Mouse (Mus musculus) embryonic facial prominence, embryonic 12.5 days (tissue): Measurements from ENCODE around the gene Trim38. TPM values are rescaled to one million over a fixed set of nuclear protein-coding genes. Genes with fewer than 3 reads are reported as not detected.

Experiments
- ATAC-seq: fragments of 200-750 bp; cut with Nextera tagmentation; 2 replicates; pipeline ENCODE4 v1.8.0; 2017; ENCODE audit not compliant: insufficient number of reproducible peaks, insufficient read depth, low FRiP score, low TSS enrichment
- H3K27ac ChIP-seq: fragments of 300-500 bp; sonication (generic); 2 replicates; pipeline ENCODE4 v1.5.1; 2016; ENCODE audit warnings: mild to moderate bottlenecking
- H3K27me3 ChIP-seq: fragments of 300-500 bp; sonication (generic); 2 replicates; pipeline ENCODE4 v1.6.1; 2016; ENCODE audit warnings: mild to moderate bottlenecking, moderate library complexity
- H3K36me3 ChIP-seq: fragments of 300-500 bp; sonication (generic); 2 replicates; pipeline ENCODE4 v1.6.1; 2016; ENCODE audit warnings: mild to moderate bottlenecking
- H3K4me1 ChIP-seq: fragments of 300-500 bp; sonication (generic); 2 replicates; pipeline ENCODE4 v1.6.1; 2016
- H3K4me2 ChIP-seq: fragments of 300-500 bp; sonication (generic); replicated peaks from 2 replicates; pipeline ENCODE4 v1.6.1; 2016; ENCODE audit warnings: mild to moderate bottlenecking, moderate library complexity
- H3K4me3 ChIP-seq: fragments of 300-500 bp; sonication (generic); 2 replicates; pipeline ENCODE4 v1.5.1; 2016; ENCODE audit warnings: mild to moderate bottlenecking
- H3K9ac ChIP-seq: fragments of 300-500 bp; sonication (generic); 2 replicates; pipeline ENCODE4 v1.6.1; 2016; ENCODE audit warnings: mild to moderate bottlenecking, moderate library complexity
- H3K9me3 ChIP-seq: fragments of 300-500 bp; sonication (generic); 2 replicates; pipeline ENCODE4 v1.6.1; 2016; ENCODE audit warnings: mild to moderate bottlenecking, moderate library complexity
- WGBS: fragments of 180-500 bp; shearing (Covaris S2); methylation state at CpG from one replicate; pipeline ENCODE4 v1.1.7; 2016; 5-methylcytosine and 5-hydroxymethylcytosine counted together
- microRNA-seq: library from miRNA; unstranded; fragments of <30 nt; microRNA quantifications from one replicate; pipeline ENCODE4, GENCODE M21; 2017
- polyA plus RNA-seq: library from polyadenylated mRNA; unstranded; fragments of >200 nt; fragmentation: Nextera tagmentation; extraction: Ambion mirVana; gene quantifications from 2 replicates; pipeline ENCODE4 v1.2.1, GENCODE M21; 2016

The Trim38 gene
- polyA plus RNA-seq, 1 experiment from 2014 or later = 0.10 TPM

GRCm38 (mm10) chr13:23816148-23816547, 46.4 kb downstream of the Trim38 start:
- Histone ChIP-seq H3K9me3 (no peaks in the 10 kb centered on the region), H3K4me1 (no peaks in the 10 kb centered on the region), H3K27ac (no peak overlapping the region), H3K9ac (no peak overlapping the region), H3K4me2 (no peak overlapping the region), H3K36me3 (no peaks in the 10 kb centered on the region), H3K4me3 (no peak overlapping the region), H3K27me3 (no peaks in the 10 kb centered on the region)
- ATAC-seq = no peak
- 70% methylated on average over 2 of the region's 2 CpGs for WGBS

DNA sequence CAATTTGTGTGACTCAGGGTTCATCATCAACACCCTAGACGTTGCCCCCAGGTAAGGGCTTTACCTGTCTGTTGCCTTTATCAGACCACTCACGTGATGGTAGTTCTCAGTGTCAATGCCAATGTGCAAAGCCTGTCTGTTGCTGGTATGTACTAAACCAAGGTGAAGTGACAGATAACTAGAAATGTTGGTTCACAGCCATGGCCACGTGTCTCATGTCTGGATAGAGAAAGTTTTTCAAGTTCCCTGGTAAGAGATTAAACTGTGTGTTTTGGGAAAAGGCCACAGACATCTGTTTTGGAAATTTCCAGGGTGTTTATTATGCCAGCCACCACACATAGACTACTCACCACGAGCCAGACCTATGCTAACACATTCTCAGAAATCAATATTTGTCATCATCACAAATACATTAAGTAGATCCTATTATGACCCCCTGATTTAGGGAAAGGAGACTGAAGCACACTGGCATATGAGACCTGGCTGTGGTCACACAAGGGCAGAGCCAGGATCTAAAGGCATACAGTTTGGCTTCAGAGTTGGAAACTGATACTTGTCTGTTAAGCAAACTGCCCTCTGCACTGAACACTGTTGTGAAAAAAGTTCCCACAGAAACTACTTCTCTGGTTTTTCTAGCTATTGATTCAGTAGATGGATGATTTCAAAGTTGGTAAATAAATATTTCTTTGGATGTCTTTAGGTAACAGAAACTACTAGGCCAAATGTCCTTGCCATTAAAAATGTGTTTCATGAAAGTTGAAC, 50.6 kb downstream of the Trim38 start:
- Histone ChIP-seq H3K4me1 (no peaks in the 10 kb centered on the region), H3K27me3 (no peaks in the 10 kb centered on the region), H3K4me2 (no peak overlapping the region), H3K9ac (no peak overlapping the region), H3K36me3 (no peaks in the 10 kb centered on the region), H3K27ac (no peak overlapping the region), H3K4me3 (no peak overlapping the region), H3K9me3 (no peaks in the 10 kb centered on the region)
- 79% methylated on average over 4 of the region's 4 CpGs for WGBS
- no peak for ATAC-seq

DNA sequence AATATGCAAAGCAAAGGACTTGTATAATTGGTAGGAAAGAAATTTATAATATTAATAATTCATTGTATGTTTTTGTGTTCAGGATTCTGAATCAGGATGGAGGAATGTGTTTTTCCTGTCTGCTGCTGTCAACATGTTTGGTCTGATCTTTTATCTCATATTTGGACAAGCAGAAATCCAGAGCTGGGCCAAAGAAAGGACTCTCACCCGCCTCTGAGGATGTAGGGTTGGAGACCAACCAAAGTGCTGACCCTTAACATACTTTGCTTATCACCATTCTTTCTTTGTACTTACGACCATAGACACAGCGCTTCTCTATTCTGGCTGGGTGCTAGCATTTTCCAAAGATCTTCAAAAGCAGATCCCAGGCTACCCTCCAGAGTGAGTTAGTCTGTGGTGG, 52.5 kb downstream of the Trim38 start:
- Histone ChIP-seq H3K9me3 (no peaks in the 10 kb centered on the region), H3K9ac (no peak overlapping the region), H3K27me3 (no peaks in the 10 kb centered on the region), H3K4me3 (no peak overlapping the region), H3K4me2 (no peak overlapping the region), H3K4me1 (no peaks in the 10 kb centered on the region), H3K36me3 (no peaks in the 10 kb centered on the region), H3K27ac (no peak overlapping the region)
- 87% methylated on average over 3 of the region's 3 CpGs for WGBS
- no peak for ATAC-seq

DNA sequence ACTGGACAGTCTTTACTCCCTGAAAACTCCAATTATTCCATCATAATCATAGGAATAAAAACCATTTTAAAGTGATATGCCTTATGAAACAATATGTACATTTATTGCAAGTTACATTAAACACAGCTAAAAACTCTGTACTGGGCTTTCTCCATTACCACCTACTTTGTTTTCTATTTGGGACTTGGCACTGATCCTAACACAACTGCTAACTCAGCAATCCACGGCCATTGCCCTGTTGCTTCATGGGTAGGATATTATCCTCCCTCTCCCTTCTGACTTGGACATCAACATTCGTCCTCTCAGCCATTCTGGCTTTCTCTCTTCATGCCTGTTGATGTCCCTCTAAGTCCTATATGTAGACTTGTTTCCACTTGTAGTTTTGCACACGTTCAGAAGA, 56.9 kb downstream of the Trim38 start:
- H3K9me3 ChIP-seq = no peaks in the 10 kb centered on the region
- H3K36me3 ChIP-seq = no peaks in the 10 kb centered on the region
- H3K4me3 ChIP-seq = no peak overlapping the region
- H3K4me2 ChIP-seq = no peak overlapping the region
- ATAC-seq = no peak
- H3K4me1 ChIP-seq = no peaks in the 10 kb centered on the region
- no peak overlapping the region for H3K9ac ChIP-seq
- 72% methylated on average over 3 of the region's 3 CpGs for WGBS
- no peaks in the 10 kb centered on the region for H3K27me3 ChIP-seq
- no peak overlapping the region for H3K27ac ChIP-seq

GRCm38 (mm10) chr13:23833053-23833452, 63.3 kb downstream of the Trim38 start:
- no peak overlapping the region for H3K9ac ChIP-seq
- no peaks in the 10 kb centered on the region for H3K4me1 ChIP-seq
- WGBS = 15% methylated on average over 6 of the region's 6 CpGs
- no peak overlapping the region for H3K27ac ChIP-seq
- no peak for ATAC-seq
- no peaks in the 10 kb centered on the region for H3K27me3 ChIP-seq
- H3K36me3 ChIP-seq = no peaks in the 10 kb centered on the region
- H3K4me2 ChIP-seq = no peak overlapping the region
- H3K9me3 ChIP-seq = no peaks in the 10 kb centered on the region
- no peak overlapping the region for H3K4me3 ChIP-seq

DNA sequence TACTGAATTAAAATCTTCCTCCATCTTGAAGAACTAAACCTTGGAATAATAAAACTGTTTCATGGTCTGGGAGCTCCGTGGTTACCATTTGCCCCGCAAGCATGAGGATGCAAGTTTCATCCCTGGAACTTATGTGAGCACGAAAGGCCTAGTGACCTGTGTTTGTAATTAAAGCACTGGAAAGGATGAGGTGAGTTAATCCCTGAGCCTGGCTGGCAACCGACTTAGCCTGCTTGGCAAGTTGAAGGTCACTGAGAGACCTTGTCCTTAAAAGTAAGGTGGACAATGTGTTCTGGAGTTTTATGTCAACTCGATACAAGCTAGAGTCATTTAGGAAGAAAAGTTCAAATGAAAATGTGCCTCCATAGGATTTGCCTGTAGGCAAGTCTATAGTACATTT, 65.1 kb downstream of the Trim38 start:
- Histone ChIP-seq H3K4me3 (no peak overlapping the region), H3K36me3 (no peaks in the 10 kb centered on the region)

GRCm38 (mm10) chr13:23836630-23837029, 66.9 kb downstream of the Trim38 start:
- Histone ChIP-seq H3K27ac (no peak overlapping the region), H3K36me3 (no peaks in the 10 kb centered on the region), H3K9me3 (no peaks in the 10 kb centered on the region), H3K4me2 (no peak overlapping the region), H3K9ac (no peak overlapping the region), H3K4me1 (no peaks in the 10 kb centered on the region), H3K4me3 (no peak overlapping the region), H3K27me3 (no peaks in the 10 kb centered on the region)
- 89% methylated on average over 5 of the region's 5 CpGs for WGBS
- ATAC-seq = no peak

More for the DNA sequence above, 65.1 kb downstream of the Trim38 start:
- H3K9ac ChIP-seq = no peak overlapping the region
- no peak for ATAC-seq
- no peak overlapping the region for H3K4me2 ChIP-seq
- H3K27me3 ChIP-seq = no peaks in the 10 kb centered on the region
- H3K9me3 ChIP-seq = no peaks in the 10 kb centered on the region
- 84% methylated on average over 5 of the region's 5 CpGs for WGBS
- H3K27ac ChIP-seq = no peak overlapping the region
- H3K4me1 ChIP-seq = no peaks in the 10 kb centered on the region

DNA sequence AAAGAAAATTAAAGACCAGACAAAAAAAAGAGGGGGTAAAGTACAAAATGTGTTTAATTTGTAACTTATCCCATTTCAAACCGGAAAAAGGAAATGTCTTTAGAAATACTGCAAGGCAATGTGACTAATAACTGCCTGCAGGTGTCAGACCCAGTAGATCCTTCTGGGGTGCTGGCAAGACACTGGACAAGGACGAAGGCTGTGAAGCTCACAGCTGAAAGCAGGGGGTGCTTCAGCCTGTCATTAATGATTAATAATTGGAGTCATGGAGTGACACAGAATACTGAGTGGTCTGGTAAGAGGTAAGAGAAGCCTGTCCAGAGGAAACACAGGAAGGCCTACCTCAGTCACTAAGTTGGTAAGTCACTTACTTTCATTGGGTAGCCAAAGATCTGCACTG, 69.6 kb downstream of the Trim38 start, which contains the start of gene Slc17a3:
Gene Slc17a3 (plus strand): TSS at position 127 of the 400 bp plus-strand sequence.
- Histone ChIP-seq H3K4me1 (no peaks in the 10 kb centered on the region), H3K36me3 (no peaks in the 10 kb centered on the region), H3K4me3 (no peak within 1 kb of the TSS), H3K27ac (no peak within 1 kb of the TSS), H3K27me3 (no peaks in the 10 kb centered on the region), H3K9me3 (no peaks in the 10 kb centered on the region), H3K9ac (no peak within 1 kb of the TSS), H3K4me2 (no peak within 1 kb of the TSS)
- no peak for ATAC-seq
- 73% methylated on average over 2 of the region's 2 CpGs for WGBS

Small RNA genes within 50 kb of the gene (microRNA-seq; reads per million reads assigned to microRNA genes)
- gene Gm44314 (not detected), gene Gm44484 (not detected)

Other genes starting within 250 kb of the Trim38 start
- gene Hist1h4h, start 238.9 kb upstream of the Trim38 start, polyA plus RNA-seq = 6.2 and 6.8 TPM in 2 replicates
- gene Hist1h2af, start 236.0 kb upstream of the Trim38 start, polyA plus RNA-seq = 10.7 and 15.5 TPM in 2 replicates
- gene Hist1h3g, start 234.5 kb upstream of the Trim38 start, polyA plus RNA-seq = 7.8 and 11.8 TPM in 2 replicates
- gene Hist1h2bh, start 226.5 kb upstream of the Trim38 start, polyA plus RNA-seq = 1.3 and 1.5 TPM in 2 replicates
- 1.3 and 2.3 TPM in 2 replicates for gene Hist1h3f, start 225.9 kb upstream of the Trim38 start, polyA plus RNA-seq
- 2.1 and 2.4 TPM in 2 replicates for gene Hist1h4f, start 218.3 kb upstream of the Trim38 start, polyA plus RNA-seq
- gene Hist1h1d, start 216.7 kb upstream of the Trim38 start, polyA plus RNA-seq = 0.64 and 0.75 TPM in 2 replicates
- 9.5 and 9.6 TPM in 2 replicates for gene Hist1h3e, start 207.5 kb upstream of the Trim38 start, polyA plus RNA-seq
- 139 and 153 TPM in 2 replicates for gene Hist1h2ae, start 198.7 kb upstream of the Trim38 start, polyA plus RNA-seq
- gene Hist1h2bg, start 198.5 kb upstream of the Trim38 start, polyA plus RNA-seq = 11.4 and 15.7 TPM in 2 replicates
- gene Hist1h2bf, start 195.7 kb upstream of the Trim38 start, polyA plus RNA-seq = 10.7 and 11.9 TPM in 2 replicates
- gene Hist1h2ad, start 195.5 kb upstream of the Trim38 start, polyA plus RNA-seq = 2.0 and 3.6 TPM in 2 replicates
- 5.5 and 7.0 TPM in 2 replicates for gene Hist1h3d, start 194.2 kb upstream of the Trim38 start, polyA plus RNA-seq
- 123 and 126 TPM in 2 replicates for gene Hist1h4d, start 188.3 kb upstream of the Trim38 start, polyA plus RNA-seq
- gene Hist1h2be, start 148.8 kb upstream of the Trim38 start, polyA plus RNA-seq = 3.3 and 3.6 TPM in 2 replicates
- 22.6 and 24.2 TPM in 2 replicates for gene Hist1h1e, start 147.4 kb upstream of the Trim38 start, polyA plus RNA-seq
- 1.3 TPM in 2 replicates for gene Hist1h2ac, start 86.0 kb upstream of the Trim38 start, polyA plus RNA-seq
- 35.4 and 35.6 TPM in 2 replicates for gene Hist1h2bc, start 85.7 kb upstream of the Trim38 start, polyA plus RNA-seq
- 0.24 and 0.25 TPM in 2 replicates for gene Hist1h1t, start 74.1 kb upstream of the Trim38 start, polyA plus RNA-seq
- 10.5 and 13.6 TPM in 2 replicates for gene Hist1h4c, start 71.5 kb upstream of the Trim38 start, polyA plus RNA-seq
- 3.2 and 3.5 TPM in 2 replicates for gene Hfe, start 59.1 kb upstream of the Trim38 start, polyA plus RNA-seq
- 20.5 and 22.8 TPM in 2 replicates for gene Hist1h1c, start 31.1 kb upstream of the Trim38 start, polyA plus RNA-seq
- gene Hist1h3c, start 24.3 kb upstream of the Trim38 start, polyA plus RNA-seq = 19.2 and 19.3 TPM in 2 replicates
- gene Hist1h2bb, start 23.2 kb upstream of the Trim38 start, polyA plus RNA-seq = 3.6 and 5.0 TPM in 2 replicates
- 58.7 and 62.9 TPM in 2 replicates for gene Hist1h2ab, start 18.8 kb upstream of the Trim38 start, polyA plus RNA-seq
- gene Hist1h3b, start 17.6 kb upstream of the Trim38 start, polyA plus RNA-seq = 14.0 and 23.7 TPM in 2 replicates
- 9.4 and 11.5 TPM in 2 replicates for gene Hist1h4b, start 12.9 kb upstream of the Trim38 start, polyA plus RNA-seq
- 1.1 and 1.2 TPM in 2 replicates for gene Hist1h4a, start 8.7 kb upstream of the Trim38 start, polyA plus RNA-seq
- 7.8 and 9.6 TPM in 2 replicates for gene Hist1h3a, start 7.5 kb upstream of the Trim38 start, polyA plus RNA-seq
- 4.0 and 5.8 TPM in 2 replicates for gene Hist1h1a, start 6.2 kb upstream of the Trim38 start, polyA plus RNA-seq
- not detected in 2 replicates for gene Slc17a2, start 37.1 kb downstream of the Trim38 start, polyA plus RNA-seq
- not detected in 2 replicates for gene Slc17a3, start 69.5 kb downstream of the Trim38 start, polyA plus RNA-seq
- gene Slc17a1, start 97.8 kb downstream of the Trim38 start, polyA plus RNA-seq = not detected in 2 replicates
- not detected in 2 replicates for gene Slc17a4, start 145.1 kb downstream of the Trim38 start, polyA plus RNA-seq
- not detected in 2 replicates for gene Hist1h2ba, start 164.2 kb downstream of the Trim38 start, polyA plus RNA-seq
- gene Hist1h2aa, start 164.5 kb downstream of the Trim38 start, polyA plus RNA-seq = not detected in 2 replicates
- gene Scgn, start 221.3 kb downstream of the Trim38 start, polyA plus RNA-seq = 0.40 TPM in 1 of 2 replicates, not detected in the other